Mouse (Mus musculus): ENCODE measurements around the gene Zfp146. TPM values are rescaled to one million over a fixed set of nuclear protein-coding genes. Genes with fewer than 3 reads are reported as not detected.
A peak's percentile ranks its signal among the peaks of the same experiment; 100 is the strongest.
"Not testable (repeated sequence)": the region's sequence is repeated elsewhere in the genome, so short reads cannot be mapped to it uniquely, and the experiment has no call there.

The Zfp146 gene
- total RNA-seq (2014; rRNA removed) (72.9 and 87.3 TPM in 2 replicates), polyA plus RNA-seq (2015; fragmentation: Nextera tagmentation; extraction: Ambion mirVana) (6.6 and 8.7 TPM in 2 replicates)

GRCm38 (mm10) chr7:30169583-30170282 is at the start of gene Zfp146:
Zfp146 (minus strand) TSS chr7:30169750.
- DNase-seq = peak; percentile 97
- Histone ChIP-seq H3K27ac (ENCODE audit: low read depth, low read length) (peak within 1 kb of the TSS; percentile 92), H3K36me3 (ENCODE audit: insufficient read depth) (peaks cover 14% of the 10 kb centered on the region), H3K9ac (peak within 1 kb of the TSS; percentile 71), H3K27me3 (ENCODE audit: insufficient read depth, low read length) (no peaks in the 10 kb centered on the region), H3K4me1 (ENCODE audit: insufficient read depth) (peaks cover 5% of the 10 kb centered on the region; the same call in 1 of the 2 replicates), H3K9me3 (ENCODE audit: low read length) (no peaks in the 10 kb centered on the region), H3K4me3 (ENCODE audit: low read depth, low read length) (peak within 1 kb of the TSS; percentile 57), H3K4me2 (ENCODE audit: low read depth) (peak within 1 kb of the TSS; percentile 62)
- TF ChIP-seq CTCF (IDR thresholded peaks at IDR 0.05; ENCODE audit: low read depth) = no peak
- WGBS = under 1% methylated on average over 36 of the region's 36 CpGs
- ATAC-seq = peak; percentile 97

DNA sequence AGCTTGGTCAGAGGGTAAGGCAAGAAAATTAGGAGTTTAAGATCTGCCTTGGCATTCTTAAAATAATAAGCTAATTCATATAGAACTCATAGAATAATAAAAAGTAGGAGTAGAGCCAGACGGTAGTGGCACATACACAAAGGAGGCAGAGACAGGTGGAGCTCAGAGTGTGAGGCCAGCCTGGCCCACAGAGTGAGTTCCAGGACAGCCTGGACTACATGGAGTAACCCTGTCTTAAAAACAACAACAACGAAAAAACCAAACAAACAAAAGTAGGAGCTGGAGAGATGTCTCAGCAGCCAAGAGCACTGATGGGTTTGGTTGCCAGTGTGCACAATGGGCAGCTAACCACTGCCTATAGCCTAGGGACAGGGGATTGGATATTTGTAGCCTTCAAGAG is 47.7 kb upstream of the Zfp146 start:
- DNase-seq (no peak), ATAC-seq (no peak)
- H3K9me3 ChIP-seq (ENCODE audit: low read length) = no peaks in the 10 kb centered on the region
- no peaks in the 10 kb centered on the region; the same call in 1 of the 2 replicates for H3K4me1 ChIP-seq (ENCODE audit: insufficient read depth)
- no peaks in the 10 kb centered on the region for H3K36me3 ChIP-seq (ENCODE audit: insufficient read depth)
- no peak for TF ChIP-seq CTCF (IDR thresholded peaks at IDR 0.05; ENCODE audit: low read depth)
- no peak overlapping the region for H3K9ac ChIP-seq
- no peaks in the 10 kb centered on the region for H3K27me3 ChIP-seq (ENCODE audit: insufficient read depth, low read length)
- H3K27ac ChIP-seq (ENCODE audit: low read depth, low read length) = no peak overlapping the region
- H3K4me2 ChIP-seq (ENCODE audit: low read depth) = no peak overlapping the region; the same call in 1 of the 2 replicates
- H3K4me3 ChIP-seq (ENCODE audit: low read depth, low read length) = no peak overlapping the region
- 82% methylated on average over 2 of the region's 2 CpGs for WGBS

- no peaks in the 10 kb centered on the region for H3K36me3 ChIP-seq (ENCODE audit: insufficient read depth)
- 0 out of 2 replicates have a peak overlapping the region, but pooled peaks have one; percentile 6 for H3K9ac ChIP-seq
- H3K27me3 ChIP-seq (ENCODE audit: insufficient read depth, low read length) = no peaks in the 10 kb centered on the region
- TF ChIP-seq CTCF (IDR thresholded peaks at IDR 0.05; ENCODE audit: low read depth) = peak; percentile 97
- H3K27ac ChIP-seq (ENCODE audit: low read depth, low read length) = peak overlapping the region; percentile 46; the same call in 1 of the 2 replicates
- no peaks in the 10 kb centered on the region; the same call in 1 of the 2 replicates for H3K4me1 ChIP-seq (ENCODE audit: insufficient read depth)
- peak overlapping the region; percentile 29 for H3K4me2 ChIP-seq (ENCODE audit: low read depth)
- 1% methylated on average over 15 of the region's 16 CpGs for WGBS
- no peaks in the 10 kb centered on the region for H3K9me3 ChIP-seq (ENCODE audit: low read length)
- H3K4me3 ChIP-seq (ENCODE audit: low read depth, low read length) = no peak overlapping the region
- peak; percentile 91 for DNase-seq
- ATAC-seq = peak; percentile 89
Observed at GRCm38 (mm10) chr7:30216723-30217151, 47.2 kb upstream of the Zfp146 start.

- Histone ChIP-seq H3K36me3 (ENCODE audit: insufficient read depth) (no peaks in the 10 kb centered on the region), H3K27ac (ENCODE audit: low read depth, low read length) (no peak overlapping the region), H3K27me3 (ENCODE audit: insufficient read depth, low read length) (no peaks in the 10 kb centered on the region), H3K9me3 (ENCODE audit: low read length) (no peaks in the 10 kb centered on the region), H3K9ac (no peak overlapping the region), H3K4me3 (ENCODE audit: low read depth, low read length) (no peak overlapping the region), H3K4me1 (ENCODE audit: insufficient read depth) (no peaks in the 10 kb centered on the region; the same call in 1 of the 2 replicates), H3K4me2 (ENCODE audit: low read depth) (no peak overlapping the region)
- WGBS = 69% methylated on average over 3 of the region's 3 CpGs
- TF ChIP-seq CTCF (IDR thresholded peaks at IDR 0.05; ENCODE audit: low read depth) = no peak
- ATAC-seq (no peak), DNase-seq (no peak)
Observed at GRCm38 (mm10) chr7:30215875-30216274, 46.3 kb upstream of the Zfp146 start.

- ATAC-seq (no peak), DNase-seq (no peak)
- Histone ChIP-seq H3K4me2 (ENCODE audit: low read depth) (no peak overlapping the region), H3K9ac (no peak overlapping the region), H3K4me3 (ENCODE audit: low read depth, low read length) (no peak overlapping the region), H3K36me3 (ENCODE audit: insufficient read depth) (no peaks in the 10 kb centered on the region), H3K4me1 (ENCODE audit: insufficient read depth) (no peaks in the 10 kb centered on the region), H3K27me3 (ENCODE audit: insufficient read depth, low read length) (no peaks in the 10 kb centered on the region), H3K27ac (ENCODE audit: low read depth, low read length) (no peak overlapping the region), H3K9me3 (ENCODE audit: low read length) (no peaks in the 10 kb centered on the region)
- WGBS = 92% methylated on average over 3 of the region's 3 CpGs
- no peak for TF ChIP-seq CTCF (IDR thresholded peaks at IDR 0.05; ENCODE audit: low read depth)
Observed at GRCm38 (mm10) chr7:30213881-30214280, 44.3 kb upstream of the Zfp146 start.

DNA sequence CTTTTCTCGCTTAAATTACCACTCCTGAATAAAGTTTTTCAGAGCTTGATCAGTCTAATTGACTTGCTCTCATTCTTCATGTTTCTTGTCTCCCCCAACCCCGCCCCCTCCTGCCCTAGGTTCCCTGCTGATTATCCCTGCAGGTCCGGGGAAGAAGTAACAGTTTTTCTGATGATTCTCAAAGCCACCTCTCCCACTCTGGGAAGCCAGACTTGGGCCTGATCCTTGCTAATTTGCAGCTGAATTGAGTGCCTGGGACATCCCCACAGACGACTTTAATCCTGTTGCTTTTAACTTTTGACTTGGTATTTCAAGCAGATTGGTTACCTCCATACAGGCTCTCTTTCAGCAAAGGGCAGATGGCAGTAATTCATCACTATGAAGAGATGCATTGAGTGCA is 41.5 kb upstream of the Zfp146 start:
- ATAC-seq (no peak), DNase-seq (no peak)
- Histone ChIP-seq H3K27ac (ENCODE audit: low read depth, low read length) (no peak overlapping the region), H3K9ac (no peak overlapping the region), H3K27me3 (ENCODE audit: insufficient read depth, low read length) (no peaks in the 10 kb centered on the region), H3K36me3 (ENCODE audit: insufficient read depth) (no peaks in the 10 kb centered on the region), H3K4me3 (ENCODE audit: low read depth, low read length) (no peak overlapping the region), H3K4me1 (ENCODE audit: insufficient read depth) (no peaks in the 10 kb centered on the region), H3K9me3 (ENCODE audit: low read length) (no peaks in the 10 kb centered on the region), H3K4me2 (ENCODE audit: low read depth) (no peak overlapping the region)
- WGBS = 15% methylated on average over 4 of the region's 4 CpGs
- TF ChIP-seq CTCF (IDR thresholded peaks at IDR 0.05; ENCODE audit: low read depth) = no peak

DNA sequence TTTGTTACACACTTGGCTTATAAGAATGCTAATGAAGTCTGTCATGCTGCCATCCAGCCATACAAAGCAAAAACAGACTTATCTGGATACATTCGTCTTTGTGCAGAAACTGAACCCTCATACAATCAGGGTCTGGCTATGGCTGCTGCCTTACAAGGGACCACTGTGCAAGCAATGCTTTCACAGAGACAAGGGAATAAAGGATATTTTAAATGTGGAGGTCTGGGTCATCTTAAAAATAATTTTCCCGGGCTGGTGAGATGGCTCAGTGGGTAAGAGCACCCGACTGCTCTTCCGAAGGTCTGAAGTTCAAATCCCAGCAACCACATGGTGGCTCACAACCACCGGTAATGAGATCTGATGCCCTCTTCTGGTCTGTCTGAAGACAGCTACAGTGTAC is 36.8 kb upstream of the Zfp146 start:
- DNase-seq; H3K9ac ChIP-seq; ATAC-seq; H3K4me1 ChIP-seq (ENCODE audit: insufficient read depth); H3K27ac ChIP-seq (ENCODE audit: low read depth, low read length); H3K36me3 ChIP-seq (ENCODE audit: insufficient read depth); H3K27me3 ChIP-seq (ENCODE audit: insufficient read depth, low read length); H3K9me3 ChIP-seq (ENCODE audit: low read length); H3K4me3 ChIP-seq (ENCODE audit: low read depth, low read length); H3K4me2 ChIP-seq (ENCODE audit: low read depth): not testable (repeated sequence)
- 46% methylated on average over 5 of the region's 5 CpGs for WGBS

Data from forebrain, postnatal 0 days (tissue).